Mouse (Mus musculus): ENCODE measurements at regions not wholly inside any gene's neighbourhood (a gene's known extent, or its start where the extent isn't known, plus 50 kb on each side); places are given as distances from the start of the nearest gene placed in this dataset.

- Histone ChIP-seq H3K9me3 (replicated peaks; ENCODE audit: control insufficient read depth, insufficient read depth, low read length, poor library complexity, severe bottlenecking) (no peaks in the 10 kb centered on the region), H3K27ac (ENCODE audit: insufficient read depth, low read length) (no peak overlapping the region), H3K27me3 (ENCODE audit: control insufficient read depth, insufficient read depth, low read length, poor library complexity, severe bottlenecking) (no peaks in the 10 kb centered on the region), H3K4me1 (ENCODE audit: control insufficient read depth, insufficient read depth, low read length) (no peaks in the 10 kb centered on the region), H3K9ac (ENCODE audit: low read depth, poor library complexity, severe bottlenecking) (no peak overlapping the region), H3K36me3 (ENCODE audit: control insufficient read depth, insufficient read depth, low read length, poor library complexity, severe bottlenecking) (no peaks in the 10 kb centered on the region), H3K4me3 (ENCODE audit: low read depth, low read length) (no peak overlapping the region)
- TF ChIP-seq POLR2A (IDR thresholded peaks at IDR 0.05; ENCODE audit: insufficient read depth, low read length) (no peak), CTCF (IDR thresholded peaks at IDR 0.05; ENCODE audit: low read depth, low read length) (no peak), EP300 (IDR thresholded peaks at IDR 0.05; ENCODE audit: insufficient read depth, low read depth, low read length) (no peak)
Observed at GRCm38 (mm10) chr2:48409876-48410275, 404.0 kb upstream of the Acvr2a start.

- Histone ChIP-seq H3K4me3 (ENCODE audit: low read depth, low read length) (no peak overlapping the region), H3K27ac (ENCODE audit: insufficient read depth, low read length) (no peak overlapping the region), H3K9me3 (replicated peaks; ENCODE audit: control insufficient read depth, insufficient read depth, low read length, poor library complexity, severe bottlenecking) (no peaks in the 10 kb centered on the region), H3K27me3 (ENCODE audit: control insufficient read depth, insufficient read depth, low read length, poor library complexity, severe bottlenecking) (no peaks in the 10 kb centered on the region), H3K36me3 (ENCODE audit: control insufficient read depth, insufficient read depth, low read length, poor library complexity, severe bottlenecking) (no peaks in the 10 kb centered on the region), H3K9ac (ENCODE audit: low read depth, poor library complexity, severe bottlenecking) (no peak overlapping the region), H3K4me1 (ENCODE audit: control insufficient read depth, insufficient read depth, low read length) (no peaks in the 10 kb centered on the region)
- no peak for TF ChIP-seq EP300 (IDR thresholded peaks at IDR 0.05; ENCODE audit: insufficient read depth, low read depth, low read length)
- no peak for TF ChIP-seq POLR2A (IDR thresholded peaks at IDR 0.05; ENCODE audit: insufficient read depth, low read length)
Observed at GRCm38 (mm10) chr2:48411392-48411791, 402.5 kb upstream of the Acvr2a start.

- Histone ChIP-seq H3K27me3 (ENCODE audit: control insufficient read depth, insufficient read depth, low read length, poor library complexity, severe bottlenecking) (no peaks in the 10 kb centered on the region), H3K36me3 (ENCODE audit: control insufficient read depth, insufficient read depth, low read length, poor library complexity, severe bottlenecking) (no peaks in the 10 kb centered on the region), H3K27ac (ENCODE audit: insufficient read depth, low read length) (no peak overlapping the region), H3K9me3 (replicated peaks; ENCODE audit: control insufficient read depth, insufficient read depth, low read length, poor library complexity, severe bottlenecking) (no peaks in the 10 kb centered on the region), H3K9ac (ENCODE audit: low read depth, poor library complexity, severe bottlenecking) (no peak overlapping the region), H3K4me3 (ENCODE audit: low read depth, low read length) (no peak overlapping the region), H3K4me1 (ENCODE audit: control insufficient read depth, insufficient read depth, low read length) (no peaks in the 10 kb centered on the region)
- TF ChIP-seq EP300 (IDR thresholded peaks at IDR 0.05; ENCODE audit: insufficient read depth, low read depth, low read length) (no peak), CTCF (IDR thresholded peaks at IDR 0.05; ENCODE audit: low read depth, low read length) (no peak), POLR2A (IDR thresholded peaks at IDR 0.05; ENCODE audit: insufficient read depth, low read length) (no peak)
Observed at GRCm38 (mm10) chr2:48412683-48413440, 401.0 kb upstream of the Acvr2a start.

GRCm38 (mm10) chr2:48414596-48415481 is 399.1 kb upstream of the Acvr2a start:
- TF ChIP-seq EP300 (IDR thresholded peaks at IDR 0.05; ENCODE audit: insufficient read depth, low read depth, low read length) (no peak), CTCF (IDR thresholded peaks at IDR 0.05; ENCODE audit: low read depth, low read length) (no peak), POLR2A (IDR thresholded peaks at IDR 0.05; ENCODE audit: insufficient read depth, low read length) (no peak)
- Histone ChIP-seq H3K27me3 (ENCODE audit: control insufficient read depth, insufficient read depth, low read length, poor library complexity, severe bottlenecking) (no peaks in the 10 kb centered on the region), H3K36me3 (ENCODE audit: control insufficient read depth, insufficient read depth, low read length, poor library complexity, severe bottlenecking) (no peaks in the 10 kb centered on the region), H3K9me3 (replicated peaks; ENCODE audit: control insufficient read depth, insufficient read depth, low read length, poor library complexity, severe bottlenecking) (no peaks in the 10 kb centered on the region), H3K4me1 (ENCODE audit: control insufficient read depth, insufficient read depth, low read length) (no peaks in the 10 kb centered on the region), H3K9ac (ENCODE audit: low read depth, poor library complexity, severe bottlenecking) (no peak overlapping the region), H3K4me3 (ENCODE audit: low read depth, low read length) (no peak overlapping the region), H3K27ac (ENCODE audit: insufficient read depth, low read length) (no peak overlapping the region)

GRCm38 (mm10) chr2:48416207-48416750 is 397.6 kb upstream of the Acvr2a start:
- TF ChIP-seq EP300 (IDR thresholded peaks at IDR 0.05; ENCODE audit: insufficient read depth, low read depth, low read length) (no peak), POLR2A (IDR thresholded peaks at IDR 0.05; ENCODE audit: insufficient read depth, low read length) (no peak), CTCF (IDR thresholded peaks at IDR 0.05; ENCODE audit: low read depth, low read length) (no peak)
- Histone ChIP-seq H3K4me1 (ENCODE audit: control insufficient read depth, insufficient read depth, low read length) (no peaks in the 10 kb centered on the region), H3K27ac (ENCODE audit: insufficient read depth, low read length) (no peak overlapping the region), H3K9me3 (replicated peaks; ENCODE audit: control insufficient read depth, insufficient read depth, low read length, poor library complexity, severe bottlenecking) (no peaks in the 10 kb centered on the region), H3K9ac (ENCODE audit: low read depth, poor library complexity, severe bottlenecking) (no peak overlapping the region), H3K4me3 (ENCODE audit: low read depth, low read length) (no peak overlapping the region), H3K36me3 (ENCODE audit: control insufficient read depth, insufficient read depth, low read length, poor library complexity, severe bottlenecking) (no peaks in the 10 kb centered on the region), H3K27me3 (ENCODE audit: control insufficient read depth, insufficient read depth, low read length, poor library complexity, severe bottlenecking) (no peaks in the 10 kb centered on the region)

Data from ES-Bruce4 (cell line).